Mouse (Mus musculus): ENCODE data around the gene Rps12-ps3. TPM values are rescaled to one million over a fixed set of nuclear protein-coding genes. Genes with fewer than 3 reads are reported as not detected.

The Rps12-ps3 gene
- polyA plus RNA-seq, 1 experiment, result 3,839 TPM

DNA sequence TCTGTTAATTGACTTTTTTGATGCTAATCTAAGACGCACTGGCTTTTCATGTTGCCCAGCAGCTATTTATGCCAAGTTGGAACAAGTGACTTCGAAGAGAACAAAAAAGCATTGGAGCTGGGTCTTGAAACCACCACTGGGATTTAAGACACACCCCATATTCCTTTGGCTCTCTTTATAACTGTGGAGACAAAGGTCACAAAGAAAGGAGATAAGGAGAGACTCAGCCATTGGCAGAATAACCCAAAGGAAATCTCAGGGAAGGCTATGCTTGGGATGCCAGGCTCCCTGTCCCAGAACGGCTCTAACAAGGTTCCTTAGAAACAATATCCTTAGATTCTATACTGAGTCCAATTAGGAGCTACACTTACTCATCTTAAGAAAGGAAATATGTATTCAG is 44.6 kb downstream of the Rps12-ps3 start:
- TF ChIP-seq CTCF (IDR thresholded peaks at IDR 0.05; ENCODE audit: borderline replicate concordance, control insufficient read depth, extremely low read depth, insufficient read depth, low read length, poor library complexity), result no peak
- TF ChIP-seq POLR2A (IDR thresholded peaks at IDR 0.05; ENCODE audit: control insufficient read depth, extremely low read depth, insufficient read depth, low read length, poor library complexity), result no peak
- Histone ChIP-seq H3K27me3 (ENCODE audit: control insufficient read depth, insufficient read depth, low read length) (no peaks in the 10 kb centered on the region), H3K27ac (ENCODE audit: control insufficient read depth, insufficient read depth, low read length) (no peak overlapping the region), H3K4me1 (replicated peaks; ENCODE audit: control insufficient read depth, insufficient read depth, low read length) (no peaks in the 10 kb centered on the region), H3K4me3 (ENCODE audit: control insufficient read depth, insufficient read depth, low read length) (no peak overlapping the region), H3K36me3 (ENCODE audit: control insufficient read depth, insufficient read depth, low read length) (no peaks in the 10 kb centered on the region)
- WGBS, result 93% methylated on average over 3 of the region's 3 CpGs
- no peak for DNase-seq

DNA sequence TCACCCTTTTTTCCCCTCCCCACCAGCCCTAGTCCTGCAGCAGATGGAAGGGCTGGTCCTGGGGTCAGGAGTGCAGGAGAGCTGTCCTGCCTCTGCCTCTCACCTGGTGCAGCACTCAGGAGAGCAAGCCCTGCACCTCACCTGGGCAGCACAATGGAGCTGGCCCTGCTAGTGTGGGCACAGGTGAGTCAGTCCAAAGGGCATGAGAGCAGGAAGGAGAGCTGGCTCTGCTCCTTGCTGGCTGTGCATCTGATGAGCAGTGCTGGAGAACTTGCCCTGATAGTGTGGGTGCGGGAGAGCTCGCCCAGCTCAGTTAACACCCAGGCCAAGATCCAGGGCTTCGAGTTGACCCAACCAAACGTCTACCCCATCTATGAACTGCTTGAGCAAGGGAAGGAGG is 45.8 kb downstream of the Rps12-ps3 start:
- TF ChIP-seq CTCF (IDR thresholded peaks at IDR 0.05; ENCODE audit: borderline replicate concordance, control insufficient read depth, extremely low read depth, insufficient read depth, low read length, poor library complexity) (no peak), POLR2A (IDR thresholded peaks at IDR 0.05; ENCODE audit: control insufficient read depth, extremely low read depth, insufficient read depth, low read length, poor library complexity) (no peak)
- Histone ChIP-seq H3K27ac (ENCODE audit: control insufficient read depth, insufficient read depth, low read length) (no peak overlapping the region), H3K4me3 (ENCODE audit: control insufficient read depth, insufficient read depth, low read length) (no peak overlapping the region), H3K27me3 (ENCODE audit: control insufficient read depth, insufficient read depth, low read length) (no peaks in the 10 kb centered on the region), H3K4me1 (replicated peaks; ENCODE audit: control insufficient read depth, insufficient read depth, low read length) (no peaks in the 10 kb centered on the region), H3K36me3 (ENCODE audit: control insufficient read depth, insufficient read depth, low read length) (no peaks in the 10 kb centered on the region)
- WGBS, result 89% methylated on average over 4 of the region's 4 CpGs
- no peak for DNase-seq

DNA sequence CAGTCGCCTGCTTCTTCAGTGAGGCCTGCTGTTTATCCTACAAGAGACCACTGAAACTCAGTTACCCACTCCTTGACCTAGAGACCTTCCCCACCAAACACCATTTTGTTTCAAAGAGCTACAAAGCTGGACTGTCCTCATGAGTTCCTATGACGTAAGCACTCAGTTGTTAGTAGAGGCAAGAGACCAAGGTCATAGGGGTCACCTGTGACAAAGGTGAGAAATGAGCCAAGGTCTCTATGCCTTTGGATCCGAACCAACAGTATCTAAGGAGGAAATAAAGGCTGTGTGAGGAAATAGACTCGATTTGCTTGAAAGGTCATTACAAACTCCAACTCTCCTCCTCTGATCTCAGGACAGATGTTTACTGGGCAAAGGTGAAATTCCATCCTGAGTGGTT is 48.9 kb downstream of the Rps12-ps3 start:
- no peaks in the 10 kb centered on the region for H3K27me3 ChIP-seq (ENCODE audit: control insufficient read depth, insufficient read depth, low read length)
- TF ChIP-seq CTCF (IDR thresholded peaks at IDR 0.05; ENCODE audit: borderline replicate concordance, control insufficient read depth, extremely low read depth, insufficient read depth, low read length, poor library complexity) (no peak), POLR2A (IDR thresholded peaks at IDR 0.05; ENCODE audit: control insufficient read depth, extremely low read depth, insufficient read depth, low read length, poor library complexity) (no peak)
- H3K36me3 ChIP-seq (ENCODE audit: control insufficient read depth, insufficient read depth, low read length), result no peaks in the 10 kb centered on the region
- no peaks in the 10 kb centered on the region for H3K4me1 ChIP-seq (replicated peaks; ENCODE audit: control insufficient read depth, insufficient read depth, low read length)
- H3K4me3 ChIP-seq (ENCODE audit: control insufficient read depth, insufficient read depth, low read length), result no peak overlapping the region
- no peak for DNase-seq
- H3K27ac ChIP-seq (ENCODE audit: control insufficient read depth, insufficient read depth, low read length), result no peak overlapping the region
- WGBS, result 87% methylated on average over 4 of the region's 4 CpGs

Other genes starting within 250 kb of the Rps12-ps3 start
- gene Shtn1, start 246.2 kb upstream of the Rps12-ps3 start, polyA plus RNA-seq (2012; rRNA removed), result 1.4 and 1.7 TPM in 2 replicates
- gene Vax1, start 152.2 kb upstream of the Rps12-ps3 start, polyA plus RNA-seq (2012; rRNA removed), result not detected in 2 replicates
- not detected in 2 replicates for gene Kcnk18, start 103.1 kb upstream of the Rps12-ps3 start, polyA plus RNA-seq (2012; rRNA removed)
- gene Slc18a2, start 61.4 kb upstream of the Rps12-ps3 start, polyA plus RNA-seq (2012; rRNA removed), result 0.93 and 1.0 TPM in 2 replicates
- gene Pdzd8, start 23.5 kb downstream of the Rps12-ps3 start, polyA plus RNA-seq (2012; rRNA removed), result 14.9 and 19.3 TPM in 2 replicates
- 0.04 TPM in 1 of 2 replicates, not detected in the other for gene Emx2, start 136.1 kb downstream of the Rps12-ps3 start, polyA plus RNA-seq (2012; rRNA removed)

Measured in thymus, adult 2 months (tissue).